Mouse (Mus musculus) mouse embryonic stem cell (cell line): ENCODE results near the gene G6pc3.

Source experiments
- in situ Hi-C, 2 experiments: fragments of 300-500 bp; cut with MboI; formaldehyde crosslinking; loops; 1 replicate in 1 of 2; 3 replicates in 1 of 2; pipeline ENCODE4 v1.14.3; 2019 to 2020; ENCODE audit warnings: low sequenced_read_pairs in 2 of 2, low pct_unique_long_range_greater_than_20kb in 1 of 2, mixed read lengths in 1 of 2; ENCODE audit not compliant: unreplicated experiment in 1 of 2

Gene G6pc3

DNA sequence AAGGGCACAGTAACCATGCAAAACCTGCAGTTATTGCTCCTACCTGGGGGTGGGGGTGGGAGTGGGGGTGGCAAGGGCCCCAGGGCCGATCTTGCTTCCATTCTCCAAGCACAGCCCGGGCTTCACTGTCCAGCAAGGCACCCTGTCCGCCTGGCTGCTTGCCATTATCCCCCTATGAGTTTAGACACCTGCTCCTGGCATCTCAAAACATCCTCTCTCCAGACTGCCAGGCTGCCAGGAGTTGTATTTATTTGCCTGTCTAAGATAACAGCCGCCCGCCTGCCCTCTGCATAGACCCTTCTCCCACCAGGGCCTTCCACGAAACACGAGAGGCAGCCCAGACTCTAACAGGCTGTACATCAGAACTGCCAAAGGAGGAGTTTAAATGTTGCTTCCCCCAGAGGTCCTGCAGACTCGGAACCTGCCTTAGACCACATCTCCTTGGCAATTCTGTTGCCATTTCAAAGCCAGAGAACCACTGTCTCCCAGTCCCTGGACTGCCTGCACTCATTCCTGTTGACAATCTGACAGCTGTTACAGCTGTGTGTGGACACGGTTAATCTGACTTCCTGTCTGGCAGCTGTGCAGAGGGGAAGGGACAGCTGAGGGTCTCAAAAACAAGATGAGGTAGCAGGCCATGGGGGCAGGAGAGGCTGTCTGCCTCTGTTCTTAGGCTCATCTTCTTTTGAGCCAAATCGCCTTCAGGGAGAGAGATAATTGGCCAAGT, 25.2 kb downstream of the G6pc3 start:
- in situ Hi-C loops, result no loop called here

DNA sequence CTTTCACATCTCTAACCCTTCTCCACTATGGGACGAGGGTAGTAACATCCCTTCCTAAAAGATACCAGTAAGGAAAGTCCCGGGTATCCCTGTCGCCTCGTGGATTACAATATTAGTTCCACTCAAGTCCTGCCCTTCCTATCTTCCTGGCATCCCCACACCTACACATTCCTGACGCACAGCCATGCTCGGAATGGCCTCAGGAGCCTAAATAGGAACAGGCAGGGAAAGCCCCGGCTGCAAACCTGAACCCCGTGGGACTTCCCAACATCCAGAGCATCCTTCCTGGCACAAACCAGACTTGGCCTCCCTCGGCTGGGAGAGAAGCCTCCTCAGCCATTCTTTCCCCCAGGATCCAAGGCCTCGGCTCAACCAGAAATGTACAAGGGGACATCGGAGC, 26.1 kb downstream of the G6pc3 start:
- in situ Hi-C loops, result no loop called here

DNA sequence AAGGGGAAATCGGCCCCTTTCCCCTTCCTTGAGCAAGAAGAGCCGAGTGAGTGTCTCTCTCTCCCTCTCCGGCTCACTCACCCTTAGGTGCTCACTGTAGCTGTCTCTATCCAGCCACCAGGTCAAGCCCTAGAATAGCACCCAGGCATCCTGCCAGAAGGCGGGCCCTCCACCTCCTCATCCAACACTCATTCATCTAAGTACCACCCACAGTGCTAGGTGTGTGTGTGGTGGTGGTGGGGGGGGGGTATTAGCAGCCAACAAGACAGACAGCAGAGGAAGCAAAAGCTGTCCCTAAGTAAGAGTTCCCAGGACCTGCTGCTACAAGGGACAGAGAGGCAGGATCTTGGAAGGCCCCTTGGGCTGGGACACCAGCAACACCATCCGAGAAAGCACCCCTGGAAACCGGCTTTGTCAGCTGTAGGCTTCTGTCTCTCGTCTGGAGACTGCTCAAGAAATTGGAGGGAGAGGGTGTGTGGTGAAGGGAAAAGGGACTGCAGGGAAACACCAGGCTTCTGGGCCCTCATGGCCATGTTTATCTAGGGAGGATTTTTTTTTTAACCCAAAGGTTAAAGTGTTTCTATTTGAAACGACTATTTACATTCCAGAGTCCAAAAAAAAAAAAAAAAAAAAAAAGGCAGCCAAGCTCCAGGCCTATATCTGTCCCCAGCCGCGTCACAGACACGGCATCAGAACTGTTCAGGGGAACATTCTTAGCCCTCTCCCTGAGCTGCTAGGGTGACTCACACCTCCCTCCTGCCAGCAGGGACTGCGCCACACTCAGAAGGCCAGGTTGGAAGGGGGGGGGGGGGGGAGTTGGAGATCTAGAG, 26.9 kb downstream of the G6pc3 start:
- in situ Hi-C loops, result no loop called here

DNA sequence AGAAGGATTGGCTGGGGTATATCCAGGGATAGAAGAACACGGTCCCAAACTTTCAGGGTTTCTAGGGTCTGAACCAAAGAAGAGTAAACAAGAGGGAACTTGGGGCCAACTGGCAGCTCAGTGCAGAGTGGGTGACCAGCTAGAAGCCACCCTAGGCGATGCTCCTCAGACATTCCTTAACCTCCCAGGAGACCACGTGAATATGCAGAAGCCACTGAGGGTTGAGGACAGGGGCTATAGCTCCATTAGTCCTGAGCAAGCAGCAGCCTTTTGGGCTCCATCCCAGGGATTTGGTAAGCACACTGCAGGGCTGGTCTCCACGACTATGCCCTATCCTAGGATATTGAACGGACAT, 27.4 kb downstream of the G6pc3 start:
- in situ Hi-C loops, result no loop called here

DNA sequence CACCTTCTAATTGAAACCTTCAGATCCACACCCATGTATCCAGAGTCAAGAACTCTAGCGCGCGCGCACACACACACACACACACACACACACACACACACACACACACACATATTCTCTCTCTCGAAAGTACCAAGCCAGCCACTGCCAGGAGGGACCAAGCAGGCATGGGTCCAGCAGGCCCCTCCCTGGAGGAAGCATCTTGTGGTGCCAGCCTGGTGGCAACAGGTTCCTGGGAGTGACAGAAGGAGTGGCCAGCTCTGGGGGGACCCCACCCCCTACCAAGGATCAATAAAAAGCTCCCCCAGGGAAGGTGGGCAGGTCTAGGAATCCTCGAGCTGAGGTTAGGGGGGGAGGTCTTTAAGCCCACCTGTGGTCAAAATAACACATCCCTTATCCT, 28.0 kb downstream of the G6pc3 start:
- in situ Hi-C loops, result no loop called here

DNA sequence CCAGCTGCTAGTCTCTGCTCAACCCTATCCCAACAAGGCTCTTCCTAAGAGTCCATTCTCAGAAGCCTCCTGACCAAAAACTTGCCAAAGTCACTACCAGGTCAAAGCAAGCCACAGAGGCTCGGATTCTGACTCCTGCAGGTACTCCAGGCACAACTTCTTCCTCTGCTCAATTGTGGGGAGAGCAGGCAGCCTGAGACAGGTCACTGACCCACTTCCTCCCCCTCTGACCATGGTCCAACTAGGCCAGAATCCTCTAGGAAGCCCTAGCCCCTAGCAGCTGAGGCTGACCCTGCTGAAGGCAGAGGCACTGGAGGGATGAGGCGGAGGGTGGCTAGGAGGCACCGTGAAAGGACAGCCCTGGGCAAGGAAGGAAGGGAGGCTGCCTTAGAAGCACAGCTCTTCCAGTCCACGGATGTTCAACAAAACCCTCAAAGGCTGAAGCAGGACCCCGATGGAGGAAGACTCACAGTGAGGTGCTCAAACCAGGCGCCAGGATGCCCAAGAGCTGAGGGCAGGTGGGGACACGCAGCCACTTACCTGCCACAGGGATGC, 28.5 kb downstream of the G6pc3 start:
- in situ Hi-C loops, result no loop called here

DNA sequence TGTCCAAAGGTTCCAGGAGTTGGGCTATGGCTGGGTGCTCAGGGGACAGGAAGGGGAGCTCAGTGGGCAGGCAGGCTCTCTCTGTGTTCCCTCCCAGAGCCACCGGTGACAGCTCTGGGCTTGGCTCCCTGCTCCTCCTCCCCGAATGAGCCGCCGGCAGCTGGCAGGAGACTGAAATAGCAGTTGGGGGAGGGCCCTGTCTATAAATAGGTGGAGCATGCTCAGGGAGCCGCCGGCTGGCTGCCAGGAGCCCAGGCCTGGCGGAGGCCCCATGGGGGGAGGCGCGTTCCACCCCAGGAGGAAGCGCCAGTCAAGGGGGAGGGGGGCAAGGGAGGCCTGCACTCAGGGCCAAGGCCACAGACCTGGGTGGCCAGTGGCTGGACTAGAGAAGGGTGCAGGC, 29.4 kb downstream of the G6pc3 start:
- in situ Hi-C loops, result no loop called here

DNA sequence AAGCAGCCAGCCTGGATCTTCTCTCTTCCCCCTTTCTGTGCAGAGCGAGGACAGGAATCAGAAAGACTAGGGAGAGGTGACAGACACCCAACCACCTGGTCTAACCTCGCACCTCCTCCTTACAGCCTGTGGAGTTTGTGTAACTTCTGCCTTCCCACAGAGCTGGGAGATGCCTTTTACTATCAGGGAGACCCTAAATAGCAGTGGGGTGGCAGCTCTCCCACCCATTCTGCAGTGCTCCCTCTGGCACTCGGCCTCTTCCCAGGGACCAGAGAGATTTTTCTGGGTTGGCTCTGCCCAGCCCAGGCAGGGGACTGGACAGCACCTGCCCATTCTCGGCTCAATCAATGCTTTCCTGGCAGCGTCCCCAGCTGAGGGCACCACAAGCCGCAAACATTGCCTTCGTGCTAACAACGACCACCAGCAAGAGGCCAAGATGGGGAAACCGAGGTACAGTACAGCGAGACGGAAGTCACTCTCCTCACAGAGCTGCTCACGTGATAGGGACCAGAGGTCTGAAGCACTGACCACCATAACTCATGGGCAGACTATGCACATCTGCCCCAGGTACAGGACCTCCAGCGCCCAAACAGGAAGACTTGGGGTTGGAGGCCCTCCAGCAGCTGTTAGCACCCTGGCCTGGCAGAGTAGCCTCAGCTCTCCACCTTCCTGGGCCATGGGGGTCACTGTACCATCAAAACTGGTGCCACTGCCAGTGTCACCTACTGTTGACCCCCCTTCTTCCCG, 30.0 kb downstream of the G6pc3 start:
- in situ Hi-C loops, result no loop called here

DNA sequence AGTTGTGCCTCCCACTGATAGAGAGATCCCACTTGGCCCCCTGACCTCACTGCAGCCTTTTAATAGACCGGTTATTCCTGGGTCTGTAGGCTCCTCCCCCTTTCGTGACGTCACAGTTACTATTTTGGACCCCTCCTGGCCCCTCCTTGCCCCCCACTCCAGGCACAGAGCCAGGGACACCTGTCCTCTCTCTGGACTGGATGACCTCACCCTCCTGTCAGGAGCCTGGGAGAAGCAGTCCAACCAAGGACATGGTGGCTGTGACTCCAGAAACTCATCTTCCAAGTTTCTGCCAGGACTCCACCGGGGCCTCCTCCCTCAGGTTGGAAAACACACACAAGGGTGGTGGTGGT, 30.6 kb downstream of the G6pc3 start:
- in situ Hi-C loops, result no loop called here

DNA sequence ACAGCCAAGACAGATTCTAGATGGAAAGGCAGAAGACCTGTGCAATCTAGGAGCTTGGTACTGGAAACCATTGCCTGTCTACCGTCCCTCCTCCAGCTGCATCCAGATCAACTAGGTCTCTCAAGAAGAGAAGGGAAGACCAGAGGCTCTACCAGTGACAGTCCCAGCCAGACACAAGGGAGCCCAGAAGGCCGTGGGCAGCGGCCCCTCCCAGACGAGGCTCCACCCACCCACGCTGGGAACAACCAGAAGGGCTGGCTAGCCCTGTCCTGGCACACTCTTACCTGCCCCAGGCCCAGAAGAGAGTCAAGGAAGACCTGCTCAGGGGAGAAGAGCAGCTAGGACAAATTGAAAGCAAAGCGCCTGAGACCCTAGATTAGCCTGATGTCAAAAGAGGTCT, 31.0 kb downstream of the G6pc3 start:
- in situ Hi-C loops, result no loop called here

DNA sequence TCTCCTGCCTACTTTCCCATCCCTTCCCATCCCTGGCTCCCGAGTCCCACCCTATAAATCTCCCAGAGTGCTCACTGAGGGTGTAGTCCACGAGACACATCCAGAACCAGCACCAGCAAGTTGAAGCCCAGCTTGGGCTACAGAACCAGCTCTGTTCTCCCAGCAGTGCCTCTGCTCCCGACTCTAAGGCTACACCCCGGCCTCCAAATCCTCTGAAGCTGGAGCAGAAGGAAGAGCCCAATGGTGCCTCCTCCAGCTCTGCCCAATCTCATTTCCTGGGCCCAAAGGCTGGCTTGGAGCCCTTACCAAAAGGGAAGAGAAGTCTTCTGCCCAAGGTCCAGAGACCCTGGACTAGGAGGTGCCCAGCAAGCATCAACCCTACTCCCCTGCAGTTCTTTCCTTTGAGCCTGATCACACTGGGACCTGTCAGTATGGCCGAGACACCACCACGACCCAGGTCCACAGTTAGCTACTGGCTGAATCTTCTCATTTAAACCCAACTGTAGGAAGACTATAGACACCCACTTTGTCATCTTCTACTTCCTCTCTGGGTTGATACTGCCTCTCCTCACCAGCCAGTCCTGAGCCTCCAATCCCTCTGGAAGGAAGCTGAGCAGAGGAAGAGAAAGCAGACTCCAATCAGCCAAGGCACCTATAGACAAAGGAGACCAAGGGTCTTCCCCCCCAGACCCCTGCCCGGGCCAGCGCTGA, 32.0 kb downstream of the G6pc3 start:
- in situ Hi-C loops, result no loop called here

DNA sequence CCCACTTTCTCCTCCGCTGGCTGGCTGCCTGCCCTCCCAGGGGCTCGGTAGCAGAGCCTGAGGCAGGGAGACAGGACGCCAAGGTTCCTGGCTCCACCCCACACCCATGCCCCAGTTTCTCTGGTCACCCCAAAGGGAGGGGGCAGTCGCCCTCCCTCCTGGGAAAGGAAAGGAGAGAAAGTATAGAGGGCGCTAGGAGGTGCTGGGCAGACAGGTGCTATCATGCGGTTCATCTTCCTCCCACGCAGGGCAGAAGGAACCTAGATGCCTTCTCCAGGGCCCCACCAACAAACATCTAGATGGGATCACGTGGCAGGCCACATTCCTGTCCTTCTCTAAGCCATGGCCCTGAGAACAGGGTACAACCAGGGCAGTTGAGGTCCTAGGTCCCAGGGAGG, 32.5 kb downstream of the G6pc3 start:
- in situ Hi-C loops, result no loop called here

DNA sequence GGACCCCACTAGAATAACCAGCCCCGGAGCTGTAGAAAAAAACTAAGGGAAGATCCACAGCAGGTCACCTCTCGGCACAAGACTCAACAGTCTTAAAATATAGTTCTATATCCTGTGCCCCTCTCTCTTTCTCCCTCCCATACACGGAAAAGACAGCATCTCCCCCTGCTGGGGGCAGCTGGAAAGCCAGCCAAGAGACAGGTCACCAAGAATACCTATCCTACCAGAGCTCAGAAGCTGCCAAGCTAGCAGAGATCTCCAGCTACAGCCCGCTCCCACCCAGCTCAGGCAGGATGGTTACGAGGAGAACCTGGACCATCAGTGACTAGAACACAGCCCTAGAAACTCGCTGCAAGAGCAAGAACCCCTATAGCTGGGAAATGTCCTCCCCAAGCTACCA, 33.7 kb downstream of the G6pc3 start:
- in situ Hi-C loops, result no loop called here

DNA sequence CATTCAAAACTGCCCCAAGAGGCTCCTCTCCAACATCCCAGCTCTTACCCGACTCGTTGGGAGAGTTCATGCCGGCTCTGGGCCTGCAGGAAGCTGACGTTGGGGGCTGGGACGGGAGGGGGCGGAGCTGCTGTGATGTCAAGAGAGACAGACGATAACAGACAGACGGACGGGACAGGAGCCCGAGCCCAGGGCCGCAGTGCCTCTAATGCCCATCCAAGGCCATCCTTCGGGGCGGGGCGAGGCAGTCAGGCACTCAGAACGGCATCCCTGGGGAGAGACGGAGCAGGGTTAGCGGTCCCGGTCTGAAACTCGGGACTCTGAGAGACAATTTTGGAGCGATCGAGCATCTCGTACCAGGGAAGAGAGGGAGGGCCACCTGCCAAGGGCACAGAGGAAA, 35.3 kb downstream of the G6pc3 start:
- in situ Hi-C loops, result no loop called here

DNA sequence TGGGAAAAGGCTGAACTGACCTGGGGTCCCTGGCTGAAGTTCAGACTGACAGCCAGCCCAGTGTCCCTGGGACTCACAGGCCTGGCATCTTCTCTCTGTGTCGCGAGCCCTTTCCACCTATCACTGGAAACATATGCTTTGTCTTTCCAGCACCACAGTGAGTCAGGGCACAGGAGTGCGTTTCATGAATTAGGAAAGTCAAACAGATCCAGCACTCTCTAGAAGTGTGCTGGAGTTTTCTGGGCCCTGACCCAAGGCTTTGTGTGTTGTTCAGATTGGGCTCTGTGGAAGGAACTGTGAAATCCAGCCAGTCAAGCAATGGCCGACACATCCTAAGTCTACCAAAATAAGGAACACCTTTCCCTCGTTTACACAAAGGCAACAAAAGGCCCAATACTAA, 35.8 kb downstream of the G6pc3 start:
- in situ Hi-C loops, result no loop called here

DNA sequence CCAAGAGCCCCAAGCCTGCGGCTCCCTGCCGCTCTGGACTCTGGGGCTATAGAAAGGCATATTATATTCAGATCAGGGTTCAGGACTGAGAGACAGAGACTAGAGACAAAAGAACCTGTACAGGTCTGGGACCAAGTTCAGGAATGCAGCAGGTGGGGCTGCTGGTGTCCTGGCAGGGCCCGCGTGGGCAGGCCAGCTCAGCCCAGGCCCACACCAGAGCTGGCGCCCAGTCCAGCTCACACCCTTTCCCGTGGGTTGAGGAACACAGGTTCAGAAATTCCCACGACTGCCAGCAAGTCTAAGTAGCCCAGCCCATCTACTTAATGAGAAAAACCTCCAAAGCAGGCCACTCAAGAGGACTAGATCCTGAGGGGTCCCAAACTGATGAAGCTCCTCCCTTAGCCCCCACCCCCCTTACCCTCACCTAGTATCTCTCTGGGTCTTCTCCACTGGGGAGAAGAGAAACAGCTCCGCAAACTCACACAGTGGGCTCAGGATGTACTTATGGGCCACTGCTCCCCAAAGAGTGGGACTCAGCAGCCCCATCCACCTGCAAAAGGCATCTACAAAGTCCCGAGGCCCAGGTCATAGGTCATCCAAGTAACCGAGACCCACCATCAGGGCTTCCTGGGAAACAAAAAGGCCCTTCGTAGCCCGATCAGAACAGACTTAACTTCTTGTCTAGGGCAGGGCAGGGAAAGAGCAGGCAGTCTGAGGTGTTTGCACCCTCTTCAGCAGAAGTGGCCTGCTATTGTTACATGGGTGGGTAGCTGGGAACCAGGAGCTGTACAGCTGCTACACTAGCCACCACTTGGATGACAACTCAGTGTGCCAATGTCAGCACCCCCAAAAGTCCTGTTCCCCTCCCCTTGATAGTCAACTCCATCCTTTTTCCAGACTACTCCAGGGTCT, 36.9 kb downstream of the G6pc3 start:
- in situ Hi-C loops, result no loop called here

DNA sequence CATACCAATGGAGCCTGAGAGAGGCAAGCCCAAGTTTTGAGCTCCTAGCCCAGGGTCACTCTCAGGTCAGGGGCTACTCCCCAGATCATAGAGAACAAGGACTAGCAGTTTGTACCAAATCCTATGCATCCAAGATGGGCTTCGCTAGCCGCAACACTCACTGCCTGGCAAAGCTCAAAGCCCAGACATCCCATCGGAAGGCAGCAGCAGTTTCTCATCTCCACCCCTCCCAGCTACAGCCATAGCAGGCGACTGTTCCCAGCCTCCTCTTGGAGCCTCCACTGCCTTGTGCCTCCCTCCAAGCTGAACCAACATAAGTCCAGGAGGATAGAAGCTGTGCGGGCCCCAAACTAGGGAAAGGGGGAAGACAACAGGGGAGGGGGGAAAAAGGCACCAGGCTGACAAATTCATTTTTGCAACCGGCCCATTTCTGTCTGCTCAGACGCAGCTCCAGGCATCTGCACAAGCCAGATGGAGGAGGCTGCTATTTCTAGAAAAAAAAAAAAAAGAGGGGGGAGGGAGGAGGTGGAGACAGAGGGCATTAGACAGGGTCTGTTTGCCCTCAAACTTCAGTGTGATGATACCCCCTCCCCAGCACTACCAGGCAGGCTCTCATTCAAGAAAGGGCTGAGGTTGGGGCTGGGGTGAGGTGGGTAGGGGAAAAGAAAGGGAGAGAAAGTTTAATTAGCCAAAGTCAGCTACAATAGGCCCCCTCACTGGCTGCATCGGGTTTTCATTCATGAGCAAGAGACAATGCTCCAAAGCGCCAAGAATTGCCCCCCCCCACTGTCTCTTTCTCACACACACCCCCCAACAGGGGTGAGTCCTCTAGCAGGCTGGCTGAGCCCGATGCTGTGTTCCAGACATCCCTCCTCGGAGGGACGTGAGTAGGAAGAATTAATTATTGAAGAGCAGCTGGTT, 38.1 kb downstream of the G6pc3 start:
- in situ Hi-C loops, result no loop called here
